ENCODE assay signal across 18 mouse cellular contexts in genomic region chr12:28622641-28623040, GRCm38 (mm10). TPM values are rescaled to one million over a fixed set of nuclear protein-coding genes. Genes with fewer than 3 reads are reported as not detected.
DNase-seq lines count a peak whose midpoint lies in the region; ATAC-seq and TF ChIP-seq lines count a peak whose summit lies in the region.
"Had no signal": no experiment of that assay in that cellular context is flagged by ENCODE, and none has a peak within 500 bp of the region (broad histone marks: within the 10 kb centered on the region; RNA-seq: fewer than 3 reads in every experiment).

No protein-coding gene starts in this region.

- no peaks in the 10 kb centered on the region for H3K27me3 ChIP-seq in heart, embryonic 14.5 days (ENCODE audit: control insufficient read depth, insufficient read depth, low read length)
- peaks cover 3% of the 10 kb centered on the region; the same call in 1 of the 2 replicates for H3K27me3 ChIP-seq in heart, embryonic 16.5 days (ENCODE audit: control insufficient read depth, insufficient read depth, low read length)
- H3K27me3 ChIP-seq in liver, embryonic 12.5 days (replicated peaks): no peaks in the 10 kb centered on the region
- H3K27me3 ChIP-seq: midbrain, embryonic 13.5 days had no signal

- no peak for ATAC-seq in heart, embryonic 14.5 days (ENCODE audit: insufficient number of reproducible peaks, insufficient read depth, low FRiP score, low read depth)
- no peak for ATAC-seq in heart, embryonic 16.5 days (replicated peaks; ENCODE audit: extremely low read depth, insufficient read depth, low FRiP score)
- ATAC-seq in liver, embryonic 12.5 days: no peak
- ATAC-seq: midbrain, embryonic 13.5 days had no signal

- H3K27ac ChIP-seq in heart, embryonic 14.5 days (replicated peaks in 1 of 2; ENCODE audit: control insufficient read depth in 1 of 2, insufficient read depth in 1 of 2, low read depth in 2 of 2, low read length in 2 of 2): peak overlapping the region; percentile 52 to 58
- peak overlapping the region; percentile 75 for H3K27ac ChIP-seq in layer of hippocampus, adult 2 months
- H3K27ac ChIP-seq in heart, embryonic 16.5 days (ENCODE audit: low read length): peak overlapping the region; percentile 67
- peak overlapping the region; percentile 5; the same call in 1 of the 2 replicates for H3K27ac ChIP-seq in liver, embryonic 12.5 days
- H3K27ac ChIP-seq: hindbrain, embryonic 10.5 days; midbrain, embryonic 13.5 days; stomach, postnatal 0 days had no signal

- WGBS in heart, embryonic 14.5 days: 55% methylated on average over 1 of the region's 1 CpGs
- WGBS in heart, embryonic 16.5 days: 54% methylated on average over 1 of the region's 1 CpGs
- 50% methylated on average over 1 of the region's 1 CpGs for WGBS in liver, embryonic 12.5 days (ENCODE audit: insufficient replicate concordance)

- no peak for TF ChIP-seq CTCF in layer of hippocampus, adult 2 months (conservative IDR thresholded peaks at IDR 0.05)

- H3K36me3 ChIP-seq in heart, embryonic 14.5 days (ENCODE audit: control insufficient read depth, insufficient read depth, low read length): no peaks in the 10 kb centered on the region
- no peaks in the 10 kb centered on the region for H3K36me3 ChIP-seq in heart, embryonic 16.5 days (ENCODE audit: control insufficient read depth, insufficient read depth)
- no peaks in the 10 kb centered on the region for H3K36me3 ChIP-seq in liver, embryonic 12.5 days

- no peak overlapping the region for H3K9ac ChIP-seq in heart, embryonic 14.5 days (ENCODE audit: low read length)
- H3K9ac ChIP-seq in heart, embryonic 16.5 days (ENCODE audit: low read length): peak overlapping the region; percentile 9; the same call in 1 of the 2 replicates
- peak overlapping the region; percentile 14; the same call in 1 of the 2 replicates for H3K9ac ChIP-seq in liver, embryonic 12.5 days

- peaks cover 12 to 26% of the 10 kb centered on the region in 2 experiments for H3K4me1 ChIP-seq in heart, embryonic 14.5 days (ENCODE audit: control insufficient read depth in 2 of 2, insufficient read depth in 2 of 2, low read length in 2 of 2)
- H3K4me1 ChIP-seq in heart, embryonic 16.5 days (ENCODE audit: control insufficient read depth, insufficient read depth, low read length): peaks cover 13% of the 10 kb centered on the region
- H3K4me1 ChIP-seq in liver, embryonic 12.5 days: peaks cover 24% of the 10 kb centered on the region

- H3K9me3 ChIP-seq in heart, embryonic 14.5 days (ENCODE audit: control insufficient read depth, low read length): no peaks in the 10 kb centered on the region
- no peaks in the 10 kb centered on the region for H3K9me3 ChIP-seq in heart, embryonic 16.5 days (replicated peaks; ENCODE audit: control insufficient read depth, low read length)
- no peaks in the 10 kb centered on the region for H3K9me3 ChIP-seq in liver, embryonic 12.5 days (replicated peaks)
- H3K9me3 ChIP-seq: hindbrain, embryonic 10.5 days; midbrain, embryonic 13.5 days had no signal

- no peak overlapping the region for H3K4me3 ChIP-seq in heart, embryonic 14.5 days (ENCODE audit: control insufficient read depth in 1 of 2, insufficient read depth in 1 of 2, low read depth in 1 of 2, low read length in 2 of 2)
- H3K4me3 ChIP-seq in layer of hippocampus, adult 2 months: no peak overlapping the region
- peak overlapping the region; percentile 7; the same call in 1 of the 2 replicates for H3K4me3 ChIP-seq in heart, embryonic 16.5 days (ENCODE audit: low read length)
- H3K4me3 ChIP-seq in liver, embryonic 12.5 days: 0 out of 2 replicates have a peak overlapping the region, but pooled peaks have one; percentile 8
- H3K4me3 ChIP-seq: hindbrain, embryonic 10.5 days; midbrain, embryonic 13.5 days had no signal

- H3K4me2 ChIP-seq in heart, embryonic 14.5 days (ENCODE audit: low read length): peak overlapping the region; percentile 59
- peak overlapping the region; percentile 25; the same call in 1 of the 2 replicates for H3K4me2 ChIP-seq in heart, embryonic 16.5 days (ENCODE audit: low read depth, low read length)
- peak overlapping the region; percentile 28 for H3K4me2 ChIP-seq in liver, embryonic 12.5 days
- H3K4me2 ChIP-seq: midbrain, embryonic 13.5 days had no signal

- no peak for DNase-seq in heart, postnatal 10 days
- no peak for DNase-seq in layer of hippocampus, adult 2 months (ENCODE audit: low spot score in 2 of 2)
- DNase-seq in layer of hippocampus, postnatal 36 days: no peak
- DNase-seq in urinary bladder, adult 18-20 months (ENCODE audit: low spot score in 2 of 2): no peak
- DNase-seq: cerebellum, adult 9-10 months; gastrocnemius, postnatal 10 days; right cerebral cortex, postnatal 25 days had no signal

- intact Hi-C loops in heart, postnatal 10 days (cut with DNase I): no loop called here

RNA-seq across cellular contexts. Expression of gene Colec11, which starts 0.5 kb away (rescaled TPM):
- polyA plus RNA-seq in heart, embryonic 14.5 days (2014; fragmentation: Nextera tagmentation; extraction: Ambion mirVana): 14.4 and 17.4 TPM in 2 replicates
- total RNA-seq in heart, postnatal 10 days (2021): 10 to 100 TPM; 27.3 to 31.6 TPM
- 1 to 10 TPM in 1 of 2 experiments, under 1 TPM in 1; 0.95 to 1.2 TPM for total RNA-seq in layer of hippocampus, adult 2 months (2021)
- total RNA-seq in layer of hippocampus, postnatal 36 days (2021): under 1 TPM; 0.72 to 0.81 TPM
- 19.5 and 20.7 TPM in 2 replicates for polyA plus RNA-seq in heart, embryonic 16.5 days (2015; fragmentation: Nextera tagmentation; extraction: Ambion mirVana)
- polyA plus RNA-seq in liver, embryonic 12.5 days (2016; fragmentation: Nextera tagmentation; extraction: Ambion mirVana): 17.3 and 18.0 TPM in 2 replicates

RNA-seq across cellular contexts. Expression of gene Rps7, which starts 13.1 kb away (rescaled TPM):
- 553 and 621 TPM in 2 replicates for polyA plus RNA-seq in heart, embryonic 14.5 days (2014; fragmentation: Nextera tagmentation; extraction: Ambion mirVana)
- 100 to 1,000 TPM; 378 to 389 TPM for total RNA-seq in heart, postnatal 10 days (2021)
- 100 to 1,000 TPM; 301 to 311 TPM for total RNA-seq in layer of hippocampus, adult 2 months (2021)
- 100 to 1,000 TPM; 282 to 298 TPM for total RNA-seq in layer of hippocampus, postnatal 36 days (2021)
- polyA plus RNA-seq in heart, embryonic 16.5 days (2015; fragmentation: Nextera tagmentation; extraction: Ambion mirVana): 327 and 342 TPM in 2 replicates
- 751 and 752 TPM in 2 replicates for polyA plus RNA-seq in liver, embryonic 12.5 days (2016; fragmentation: Nextera tagmentation; extraction: Ambion mirVana)

RNA-seq across cellular contexts. Expression of gene Rnaseh1, which starts 26.8 kb away (rescaled TPM):
- polyA plus RNA-seq in heart, embryonic 14.5 days (2014; fragmentation: Nextera tagmentation; extraction: Ambion mirVana): 15.2 and 16.0 TPM in 2 replicates
- total RNA-seq in heart, postnatal 10 days (2021): 1 to 10 TPM; 7.5 to 8.7 TPM
- 10 to 100 TPM; 12.8 to 14.3 TPM for total RNA-seq in layer of hippocampus, adult 2 months (2021)
- total RNA-seq in layer of hippocampus, postnatal 36 days (2021): 10 to 100 TPM; 12.7 to 14.1 TPM
- 19.3 and 20.8 TPM in 2 replicates for polyA plus RNA-seq in heart, embryonic 16.5 days (2015; fragmentation: Nextera tagmentation; extraction: Ambion mirVana)
- 17.9 and 19.2 TPM in 2 replicates for polyA plus RNA-seq in liver, embryonic 12.5 days (2016; fragmentation: Nextera tagmentation; extraction: Ambion mirVana)

RNA-seq across cellular contexts. Expression of gene Allc, which starts 40.3 kb away (rescaled TPM):
- not detected in 2 replicates for polyA plus RNA-seq in heart, embryonic 14.5 days (2014; fragmentation: Nextera tagmentation; extraction: Ambion mirVana)
- not detected for total RNA-seq in heart, postnatal 10 days (2021)
- under 1 TPM; 0.32 to 0.56 TPM for total RNA-seq in layer of hippocampus, adult 2 months (2021)
- under 1 TPM; 0.66 to 0.75 TPM for total RNA-seq in layer of hippocampus, postnatal 36 days (2021)
- polyA plus RNA-seq in heart, embryonic 16.5 days (2015; fragmentation: Nextera tagmentation; extraction: Ambion mirVana): not detected in 2 replicates
- not detected in 2 replicates for polyA plus RNA-seq in liver, embryonic 12.5 days (2016; fragmentation: Nextera tagmentation; extraction: Ambion mirVana)
- total RNA-seq: adrenal gland, postnatal 4 days; ES-E14; gastrocnemius, postnatal 10 days had no signal
- polyA plus RNA-seq: embryonic facial prominence, embryonic 14.5 days; hindbrain, embryonic 10.5 days; limb, embryonic 14.5 days; midbrain, embryonic 13.5 days; neural tube, embryonic 14.5 days; stomach, postnatal 0 days had no signal

RNA-seq across cellular contexts. Expression of gene Adi1, which starts 52.4 kb away (rescaled TPM):
- 44.0 and 50.6 TPM in 2 replicates for polyA plus RNA-seq in heart, embryonic 14.5 days (2014; fragmentation: Nextera tagmentation; extraction: Ambion mirVana)
- 10 to 100 TPM; 34.7 to 38.3 TPM for total RNA-seq in heart, postnatal 10 days (2021)
- 10 to 100 TPM; 37.0 to 41.0 TPM for total RNA-seq in layer of hippocampus, adult 2 months (2021)
- 10 to 100 TPM; 33.7 to 36.9 TPM for total RNA-seq in layer of hippocampus, postnatal 36 days (2021)
- polyA plus RNA-seq in heart, embryonic 16.5 days (2015; fragmentation: Nextera tagmentation; extraction: Ambion mirVana): 51.1 and 54.0 TPM in 2 replicates
- 53.8 and 55.4 TPM in 2 replicates for polyA plus RNA-seq in liver, embryonic 12.5 days (2016; fragmentation: Nextera tagmentation; extraction: Ambion mirVana)

Comparison
In these comparisons a context has a peak if more than half of its experiments do, and no peak if none do; other contexts are left out.
1. H3K4me3 ChIP-seq: peak in heart, embryonic 16.5 days (single experiment) and liver, embryonic 12.5 days (single experiment); none in heart, embryonic 14.5 days (0 of 2) and layer of hippocampus, adult 2 months (single experiment).
2. H3K27ac ChIP-seq: peak in every context shown above with its lines; median percentile 75 in layer of hippocampus, adult 2 months; 67 in heart, embryonic 16.5 days; 55 in heart, embryonic 14.5 days; 5 in liver, embryonic 12.5 days.
3. RNA of gene Colec11, which starts 0.5 kb away (total RNA-seq): 27.3 to 31.6 TPM in heart, postnatal 10 days; 0.95 to 1.2 TPM in layer of hippocampus, adult 2 months and 0.72 to 0.81 TPM in layer of hippocampus, postnatal 36 days; every median in the first group is over 10 times any median in the second.
4. Peak in every context shown above with its lines, with median percentiles within 50 percentile points of each other: H3K4me2 ChIP-seq.